Mouse (Mus musculus): ENCODE results near the gene 1810013L24Rik. TPM values are rescaled to one million over a fixed set of nuclear protein-coding genes. Genes with fewer than 3 reads are reported as not detected.

1810013L24Rik gene
- polyA plus RNA-seq, 1 experiment from 2014 or later, result 23.5 TPM

DNA sequence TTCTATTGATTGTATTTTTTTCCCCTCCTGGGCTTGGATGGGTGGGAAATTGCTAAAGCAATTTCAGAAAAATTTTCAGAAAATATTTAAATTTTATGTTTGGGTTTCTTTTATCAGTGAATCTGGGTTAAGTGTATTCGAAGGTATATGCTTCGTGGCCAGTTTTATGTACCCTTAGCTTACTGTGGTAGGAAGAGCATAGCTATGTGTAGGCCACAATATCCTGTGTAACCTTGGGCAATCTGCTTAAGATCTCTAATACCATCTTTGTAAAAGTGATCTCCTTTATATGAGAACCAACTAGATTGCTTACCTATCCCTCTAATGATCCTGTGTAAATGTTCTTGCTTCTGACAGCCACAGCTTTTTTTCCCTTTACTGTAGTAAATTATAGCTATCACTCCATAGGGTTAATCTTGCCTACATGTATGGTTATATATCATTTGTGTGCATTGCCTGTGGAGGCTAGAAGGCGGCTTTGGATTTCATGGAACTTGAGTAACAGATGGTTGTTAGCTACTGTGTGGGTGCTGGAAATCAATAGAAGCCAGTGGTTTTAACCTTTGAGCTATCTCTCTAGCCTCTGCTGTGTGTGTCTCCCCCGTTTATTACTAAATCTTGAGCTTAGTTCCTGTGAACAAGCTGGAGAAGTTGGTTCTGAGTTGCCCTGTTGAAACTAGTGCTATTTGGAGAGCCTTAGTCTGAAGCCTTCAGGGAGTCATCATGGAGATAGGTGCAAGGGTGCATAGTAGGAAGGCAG lies 18.6 kb downstream of the 1810013L24Rik start:
- Histone ChIP-seq H3K9ac (no peak overlapping the region), H3K36me3 (replicated peaks; ENCODE audit: control insufficient read depth, insufficient read depth) (peaks cover 49% of the 10 kb centered on the region), H3K4me1 (replicated peaks; ENCODE audit: control insufficient read depth, insufficient read depth, low read length) (peaks cover 22% of the 10 kb centered on the region), H3K27ac (no peak overlapping the region), H3K4me3 (replicated peaks; ENCODE audit: low read length) (no peak overlapping the region), H3K27me3 (ENCODE audit: control insufficient read depth, insufficient read depth, low read length) (no peaks in the 10 kb centered on the region), H3K9me3 (ENCODE audit: control insufficient read depth, low read length) (no peaks in the 10 kb centered on the region), H3K4me2 (replicated peaks) (no peak overlapping the region)
- WGBS, result 85% methylated on average over 4 of the region's 4 CpGs
- ATAC-seq (ENCODE audit: low FRiP score) (no peak), DNase-seq (ENCODE audit: low spot score) (no peak)

DNA sequence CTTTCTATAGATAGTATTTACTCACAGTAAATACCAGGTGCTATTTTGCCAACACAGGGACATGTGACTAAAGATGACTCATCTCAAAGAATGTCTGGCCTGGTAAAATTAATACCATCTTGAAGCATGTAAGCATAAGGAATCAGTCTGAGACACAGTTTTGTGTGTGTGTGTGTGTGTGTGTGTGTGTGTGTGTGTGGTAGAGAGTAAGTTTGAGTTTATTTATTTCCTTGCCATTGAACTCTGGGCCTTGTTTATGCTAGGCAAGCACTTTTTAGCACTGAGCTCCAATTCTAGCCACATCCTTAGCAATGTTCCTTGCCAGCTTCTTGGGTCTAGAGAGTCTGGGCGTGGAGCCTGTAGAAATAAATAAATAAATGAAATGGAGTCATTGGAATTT lies 20.0 kb downstream of the 1810013L24Rik start:
- no peak overlapping the region for H3K4me2 ChIP-seq (replicated peaks)
- H3K27me3 ChIP-seq (ENCODE audit: control insufficient read depth, insufficient read depth, low read length), result no peaks in the 10 kb centered on the region
- no peak for DNase-seq (ENCODE audit: low spot score)
- H3K4me3 ChIP-seq (replicated peaks; ENCODE audit: low read length), result no peak overlapping the region
- H3K9ac ChIP-seq, result no peak overlapping the region
- ATAC-seq (ENCODE audit: low FRiP score), result no peak
- peaks cover 45% of the 10 kb centered on the region for H3K36me3 ChIP-seq (replicated peaks; ENCODE audit: control insufficient read depth, insufficient read depth)
- H3K4me1 ChIP-seq (replicated peaks; ENCODE audit: control insufficient read depth, insufficient read depth, low read length), result peaks cover 22% of the 10 kb centered on the region
- 88% methylated on average over 1 of the region's 1 CpGs for WGBS
- H3K27ac ChIP-seq, result no peak overlapping the region
- H3K9me3 ChIP-seq (ENCODE audit: control insufficient read depth, low read length), result no peaks in the 10 kb centered on the region

DNA sequence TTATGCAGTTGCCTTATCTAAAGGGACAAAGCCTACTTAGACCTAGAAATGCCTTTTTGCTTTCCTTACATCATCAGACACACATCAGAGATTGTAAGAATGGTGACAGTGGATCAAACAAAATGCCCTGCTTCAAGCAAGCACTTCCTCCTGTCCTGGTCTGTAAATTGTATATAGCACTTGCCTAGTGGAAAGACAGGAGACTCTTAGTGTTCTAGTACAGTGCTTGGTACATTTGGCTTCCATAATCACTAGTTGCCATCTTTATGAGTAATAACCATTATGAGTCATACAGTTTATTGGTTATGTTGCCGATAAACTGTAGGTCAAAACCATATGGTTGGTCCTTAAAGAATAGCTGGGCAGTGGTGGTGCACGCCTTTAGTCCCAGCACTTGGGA lies 25.2 kb downstream of the 1810013L24Rik start:
- 96% methylated on average over 2 of the region's 2 CpGs for WGBS
- Histone ChIP-seq H3K4me2 (replicated peaks) (no peak overlapping the region), H3K36me3 (replicated peaks; ENCODE audit: control insufficient read depth, insufficient read depth) (peaks cover 70% of the 10 kb centered on the region), H3K9me3 (ENCODE audit: control insufficient read depth, low read length) (no peaks in the 10 kb centered on the region), H3K9ac (no peak overlapping the region), H3K27me3 (ENCODE audit: control insufficient read depth, insufficient read depth, low read length) (no peaks in the 10 kb centered on the region), H3K4me3 (replicated peaks; ENCODE audit: low read length) (no peak overlapping the region), H3K4me1 (replicated peaks; ENCODE audit: control insufficient read depth, insufficient read depth, low read length) (peaks cover 11% of the 10 kb centered on the region), H3K27ac (no peak overlapping the region)
- DNase-seq (ENCODE audit: low spot score) (no peak), ATAC-seq (ENCODE audit: low FRiP score) (no peak)

DNA sequence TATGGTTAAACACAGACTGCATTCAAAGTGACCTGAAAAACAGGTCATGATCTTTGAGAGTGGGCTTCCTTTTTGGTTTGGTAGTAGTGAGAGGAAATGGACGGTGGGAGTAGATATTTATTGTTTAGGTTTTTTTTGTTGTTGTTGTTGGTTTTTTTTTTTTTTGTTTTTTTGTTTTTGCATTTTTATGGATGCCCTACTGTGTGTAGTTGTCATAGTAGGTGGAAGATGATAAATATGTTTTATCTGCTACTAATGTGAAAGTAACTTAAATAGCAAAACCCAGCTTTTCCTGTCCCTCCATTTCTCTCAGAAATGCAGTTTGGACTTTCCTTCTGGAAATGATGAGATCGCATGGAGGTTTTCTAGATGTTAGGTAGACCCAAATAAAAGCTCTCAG lies 26.9 kb downstream of the 1810013L24Rik start:
- no peak overlapping the region for H3K27ac ChIP-seq
- peaks cover 2% of the 10 kb centered on the region for H3K4me1 ChIP-seq (replicated peaks; ENCODE audit: control insufficient read depth, insufficient read depth, low read length)
- no peaks in the 10 kb centered on the region for H3K27me3 ChIP-seq (ENCODE audit: control insufficient read depth, insufficient read depth, low read length)
- H3K36me3 ChIP-seq (replicated peaks; ENCODE audit: control insufficient read depth, insufficient read depth), result peaks cover 67% of the 10 kb centered on the region
- DNase-seq (ENCODE audit: low spot score), result no peak
- no peak for ATAC-seq (ENCODE audit: low FRiP score)
- no peaks in the 10 kb centered on the region for H3K9me3 ChIP-seq (ENCODE audit: control insufficient read depth, low read length)
- no peak overlapping the region for H3K4me2 ChIP-seq (replicated peaks)
- no peak overlapping the region for H3K4me3 ChIP-seq (replicated peaks; ENCODE audit: low read length)
- no peak overlapping the region for H3K9ac ChIP-seq
- 87% methylated on average over 2 of the region's 2 CpGs for WGBS

DNA sequence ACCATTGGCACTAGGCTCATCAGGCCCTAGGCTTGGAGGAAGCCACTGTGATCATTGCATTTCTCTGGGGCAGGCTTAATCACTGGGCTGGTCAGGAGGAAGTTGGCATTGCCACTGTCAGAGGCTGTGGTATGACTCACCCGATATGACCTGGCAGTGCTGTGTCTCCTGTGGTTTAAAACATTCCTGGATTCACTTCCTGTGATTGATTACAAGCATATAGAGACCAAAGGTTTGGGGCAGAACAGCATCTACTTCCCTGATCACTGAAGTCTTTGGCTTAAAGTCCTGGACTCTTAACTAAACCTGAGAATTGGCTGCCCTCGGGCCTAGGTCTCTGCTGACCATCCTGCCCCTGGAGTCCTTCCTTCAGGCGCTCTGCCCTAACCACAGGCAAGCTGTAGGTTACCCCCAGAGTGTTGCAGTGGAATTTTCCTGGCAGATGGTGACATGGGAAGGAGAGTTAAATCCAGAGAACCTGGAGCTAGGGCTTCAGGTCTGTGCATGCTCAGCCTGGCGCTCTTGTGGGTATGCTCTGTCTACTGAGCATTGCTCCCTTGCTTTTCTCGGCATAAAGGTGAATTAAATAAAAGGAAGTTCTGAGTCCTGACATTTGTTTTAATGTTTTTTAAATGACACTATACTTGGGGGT lies 32.6 kb downstream of the 1810013L24Rik start:
- Histone ChIP-seq H3K27me3 (ENCODE audit: control insufficient read depth, insufficient read depth, low read length) (no peaks in the 10 kb centered on the region), H3K4me1 (replicated peaks; ENCODE audit: control insufficient read depth, insufficient read depth, low read length) (no peaks in the 10 kb centered on the region), H3K9ac (no peak overlapping the region), H3K27ac (no peak overlapping the region), H3K36me3 (replicated peaks; ENCODE audit: control insufficient read depth, insufficient read depth) (peaks cover 36% of the 10 kb centered on the region), H3K9me3 (ENCODE audit: control insufficient read depth, low read length) (no peaks in the 10 kb centered on the region), H3K4me2 (replicated peaks) (no peak overlapping the region), H3K4me3 (replicated peaks; ENCODE audit: low read length) (no peak overlapping the region)
- DNase-seq (ENCODE audit: low spot score) (no peak), ATAC-seq (ENCODE audit: low FRiP score) (no peak)
- 91% methylated on average over 5 of the region's 5 CpGs for WGBS

DNA sequence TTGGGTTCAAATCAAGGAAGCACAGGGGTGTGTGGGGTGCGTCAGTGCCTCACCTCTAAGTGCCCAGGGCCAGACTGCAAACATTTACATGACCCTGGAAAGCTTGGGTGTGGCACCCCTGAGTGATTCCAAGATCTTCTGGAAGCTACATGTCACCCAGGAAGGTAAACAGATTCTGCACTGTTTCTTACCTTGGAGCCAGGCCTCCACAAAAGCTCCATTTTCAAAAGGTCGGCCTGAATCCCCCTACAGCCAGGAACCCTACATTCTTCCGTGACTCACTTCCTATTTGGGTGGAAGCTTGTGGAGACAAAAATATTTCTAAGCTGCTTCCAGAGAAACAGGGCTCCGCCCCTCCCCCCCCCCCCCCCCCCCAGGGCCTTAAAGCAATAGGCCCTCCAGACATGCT lies 34.3 kb downstream of the 1810013L24Rik start:
- H3K4me3 ChIP-seq (replicated peaks; ENCODE audit: low read length), result no peak overlapping the region
- H3K9ac ChIP-seq, result no peak overlapping the region
- H3K27me3 ChIP-seq (ENCODE audit: control insufficient read depth, insufficient read depth, low read length), result no peaks in the 10 kb centered on the region
- WGBS, result 68% methylated on average over 4 of the region's 4 CpGs
- peaks cover 18% of the 10 kb centered on the region for H3K36me3 ChIP-seq (replicated peaks; ENCODE audit: control insufficient read depth, insufficient read depth)
- H3K9me3 ChIP-seq (ENCODE audit: control insufficient read depth, low read length), result no peaks in the 10 kb centered on the region
- ATAC-seq (ENCODE audit: low FRiP score), result no peak
- no peak overlapping the region for H3K27ac ChIP-seq
- DNase-seq (ENCODE audit: low spot score), result no peak
- H3K4me1 ChIP-seq (replicated peaks; ENCODE audit: control insufficient read depth, insufficient read depth, low read length), result no peaks in the 10 kb centered on the region
- no peak overlapping the region for H3K4me2 ChIP-seq (replicated peaks)

DNA sequence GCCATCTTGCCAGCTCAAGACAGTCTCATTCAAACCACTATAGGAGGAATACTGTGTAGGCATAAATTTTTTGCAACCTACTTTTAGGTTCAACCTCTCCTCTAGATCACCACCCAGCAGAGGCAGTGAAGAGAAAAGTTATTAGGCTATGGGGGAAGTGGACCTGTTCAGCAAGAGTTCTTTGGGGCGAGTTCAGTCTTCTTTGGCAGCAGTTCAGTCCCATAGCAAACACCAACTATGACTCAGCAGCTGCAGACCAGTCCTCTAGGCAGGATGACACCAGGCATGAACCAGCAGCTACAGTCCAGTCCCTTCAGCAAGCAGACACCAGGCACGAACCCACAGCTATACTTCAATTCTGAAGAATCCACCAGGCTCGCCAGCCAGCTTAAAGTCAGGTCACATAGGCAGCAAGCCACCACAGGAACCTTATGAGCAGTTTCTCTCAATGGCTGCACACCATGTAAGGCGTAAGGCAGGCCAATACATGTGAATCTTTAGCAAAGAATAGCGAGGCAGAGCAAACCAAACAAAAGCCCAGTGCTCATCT lies 37.6 kb downstream of the 1810013L24Rik start:
- ATAC-seq (ENCODE audit: low FRiP score), result no peak
- Histone ChIP-seq H3K36me3 (replicated peaks; ENCODE audit: control insufficient read depth, insufficient read depth) (no peaks in the 10 kb centered on the region), H3K27ac (no peak overlapping the region), H3K27me3 (ENCODE audit: control insufficient read depth, insufficient read depth, low read length) (no peaks in the 10 kb centered on the region), H3K9me3 (ENCODE audit: control insufficient read depth, low read length) (no peaks in the 10 kb centered on the region), H3K4me3 (replicated peaks; ENCODE audit: low read length) (no peak overlapping the region), H3K9ac (no peak overlapping the region), H3K4me2 (replicated peaks) (no peak overlapping the region), H3K4me1 (replicated peaks; ENCODE audit: control insufficient read depth, insufficient read depth, low read length) (0 out of 2 replicates have a peak, but pooled peaks cover 4% of the 10 kb centered on the region)
- 82% methylated on average over 5 of the region's 5 CpGs for whole genome bisulfite sequencing
- no peak for DNase-seq (ENCODE audit: low spot score)

DNA sequence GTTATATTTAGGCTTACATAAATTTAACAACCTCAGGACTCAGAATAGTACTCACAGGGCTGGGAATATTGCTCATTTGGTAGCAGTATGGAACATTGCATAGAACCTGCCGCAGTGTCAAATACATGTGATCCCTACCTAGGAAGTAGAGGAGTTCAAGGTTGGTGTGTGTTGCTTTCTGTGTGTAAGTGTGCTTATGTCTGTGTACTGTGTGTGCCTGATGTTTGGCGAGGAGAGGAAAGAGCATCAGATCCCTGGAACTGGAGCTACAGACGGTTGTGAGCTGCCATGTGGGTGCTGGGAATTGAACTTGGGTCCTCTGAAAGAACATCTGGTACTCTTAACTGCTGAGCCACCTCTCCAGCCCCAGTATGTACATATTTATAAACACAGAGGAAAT lies 38.6 kb downstream of the 1810013L24Rik start:
- no peak for ATAC-seq (ENCODE audit: low FRiP score)
- Histone ChIP-seq H3K4me2 (replicated peaks) (no peak overlapping the region), H3K4me1 (replicated peaks; ENCODE audit: control insufficient read depth, insufficient read depth, low read length) (0 out of 2 replicates have a peak, but pooled peaks cover 4% of the 10 kb centered on the region), H3K9ac (no peak overlapping the region), H3K4me3 (replicated peaks; ENCODE audit: low read length) (no peak overlapping the region), H3K9me3 (ENCODE audit: control insufficient read depth, low read length) (no peaks in the 10 kb centered on the region), H3K36me3 (replicated peaks; ENCODE audit: control insufficient read depth, insufficient read depth) (no peaks in the 10 kb centered on the region), H3K27me3 (ENCODE audit: control insufficient read depth, insufficient read depth, low read length) (no peaks in the 10 kb centered on the region), H3K27ac (no peak overlapping the region)
- DNase-seq (ENCODE audit: low spot score), result no peak
- 92% methylated on average over 3 of the region's 3 CpGs for WGBS

DNA sequence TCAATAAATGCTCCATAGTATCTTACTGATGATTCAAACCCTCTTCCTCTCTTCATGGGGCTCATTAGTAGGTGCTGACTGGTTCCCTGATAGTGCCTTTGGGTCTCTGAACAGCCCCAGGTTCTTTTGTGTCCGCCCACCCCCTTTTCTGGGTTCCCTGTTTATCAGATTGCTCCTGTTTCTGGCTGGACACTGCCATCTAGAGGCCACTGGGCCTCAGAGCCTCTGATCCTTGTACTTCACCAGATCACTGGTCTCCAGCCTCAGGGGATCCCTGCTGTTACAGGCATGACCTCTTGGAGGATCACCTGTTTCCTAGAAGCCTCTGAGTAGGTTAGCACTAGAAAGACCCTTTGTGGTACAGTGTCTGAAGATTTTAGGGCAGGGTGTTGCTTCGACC lies 39.8 kb downstream of the 1810013L24Rik start:
- H3K9me3 ChIP-seq (ENCODE audit: control insufficient read depth, low read length), result no peaks in the 10 kb centered on the region
- 0 out of 2 replicates have a peak, but pooled peaks have one; percentile 19 for ATAC-seq (ENCODE audit: low FRiP score)
- H3K4me2 ChIP-seq (replicated peaks), result no peak overlapping the region
- DNase-seq (ENCODE audit: low spot score), result peak; percentile 80
- 30% methylated on average over 2 of the region's 2 CpGs for WGBS
- no peak overlapping the region for H3K4me3 ChIP-seq (replicated peaks; ENCODE audit: low read length)
- H3K27me3 ChIP-seq (ENCODE audit: control insufficient read depth, insufficient read depth, low read length), result no peaks in the 10 kb centered on the region
- H3K9ac ChIP-seq, result no peak overlapping the region
- no peaks in the 10 kb centered on the region for H3K36me3 ChIP-seq (replicated peaks; ENCODE audit: control insufficient read depth, insufficient read depth)
- H3K27ac ChIP-seq, result no peak overlapping the region
- H3K4me1 ChIP-seq (replicated peaks; ENCODE audit: control insufficient read depth, insufficient read depth, low read length), result 0 out of 2 replicates have a peak, but pooled peaks cover 4% of the 10 kb centered on the region

Measured in hindbrain, embryonic 14.5 days (tissue).